Mouse (Mus musculus): ENCODE measurements at regions not wholly inside any gene's neighbourhood (a gene's known extent, or its start where the extent isn't known, plus 50 kb on each side); places are given as distances from the start of the nearest gene placed in this dataset.

- Histone ChIP-seq H3K4me3 (ENCODE audit: insufficient read depth, low read depth, low read length) (no peak overlapping the region), H3K27me3 (replicated peaks; ENCODE audit: control insufficient read depth, insufficient read depth, low read length) (no peaks in the 10 kb centered on the region), H3K36me3 (ENCODE audit: control insufficient read depth, insufficient read depth, low read length) (no peaks in the 10 kb centered on the region), H3K27ac (ENCODE audit: insufficient read depth, low read depth, low read length) (no peak overlapping the region), H3K4me1 (ENCODE audit: control insufficient read depth, insufficient read depth, low read length) (no peaks in the 10 kb centered on the region)
- no peak for DNase-seq
- no peak for TF ChIP-seq POLR2A (IDR thresholded peaks at IDR 0.05; ENCODE audit: low read depth, low read length)
- no peak for TF ChIP-seq CTCF (conservative IDR thresholded peaks at IDR 0.05; ENCODE audit: insufficient read depth, insufficient read length, low read depth, low read length)
- 87% methylated on average over 3 of the region's 3 CpGs for WGBS
Observed at GRCm38 (mm10) chr8:41779459-41779858, 362.6 kb upstream of the Frg1 start.

GRCm38 (mm10) chr8:41771729-41772128 lies 354.9 kb upstream of the Frg1 start:
- Histone ChIP-seq H3K27me3 (replicated peaks; ENCODE audit: control insufficient read depth, insufficient read depth, low read length) (no peaks in the 10 kb centered on the region), H3K4me3 (ENCODE audit: insufficient read depth, low read depth, low read length) (no peak overlapping the region), H3K27ac (ENCODE audit: insufficient read depth, low read depth, low read length) (no peak overlapping the region), H3K36me3 (ENCODE audit: control insufficient read depth, insufficient read depth, low read length) (no peaks in the 10 kb centered on the region), H3K4me1 (ENCODE audit: control insufficient read depth, insufficient read depth, low read length) (no peaks in the 10 kb centered on the region)
- no peak for DNase-seq
- WGBS, result 74% methylated on average over 4 of the region's 4 CpGs
- TF ChIP-seq POLR2A (IDR thresholded peaks at IDR 0.05; ENCODE audit: low read depth, low read length), result no peak
- TF ChIP-seq CTCF (conservative IDR thresholded peaks at IDR 0.05; ENCODE audit: insufficient read depth, insufficient read length, low read depth, low read length), result no peak

GRCm38 (mm10) chr8:41753481-41753880 lies 336.6 kb upstream of the Frg1 start:
- Histone ChIP-seq H3K4me1 (ENCODE audit: control insufficient read depth, insufficient read depth, low read length) (no peaks in the 10 kb centered on the region), H3K27ac (ENCODE audit: insufficient read depth, low read depth, low read length) (no peak overlapping the region), H3K36me3 (ENCODE audit: control insufficient read depth, insufficient read depth, low read length) (no peaks in the 10 kb centered on the region), H3K4me3 (ENCODE audit: insufficient read depth, low read depth, low read length) (no peak overlapping the region), H3K27me3 (replicated peaks; ENCODE audit: control insufficient read depth, insufficient read depth, low read length) (no peaks in the 10 kb centered on the region)
- TF ChIP-seq POLR2A (IDR thresholded peaks at IDR 0.05; ENCODE audit: low read depth, low read length), result no peak
- no peak for TF ChIP-seq CTCF (conservative IDR thresholded peaks at IDR 0.05; ENCODE audit: insufficient read depth, insufficient read length, low read depth, low read length)
- WGBS, result 93% methylated on average over 1 of the region's 1 CpGs
- DNase-seq, result no peak

- Histone ChIP-seq H3K27me3 (replicated peaks; ENCODE audit: control insufficient read depth, insufficient read depth, low read length) (no peaks in the 10 kb centered on the region), H3K27ac (ENCODE audit: insufficient read depth, low read depth, low read length) (no peak overlapping the region), H3K4me1 (ENCODE audit: control insufficient read depth, insufficient read depth, low read length) (no peaks in the 10 kb centered on the region), H3K36me3 (ENCODE audit: control insufficient read depth, insufficient read depth, low read length) (no peaks in the 10 kb centered on the region), H3K4me3 (ENCODE audit: insufficient read depth, low read depth, low read length) (no peak overlapping the region)
- 77% methylated on average over 2 of the region's 2 CpGs for WGBS
- DNase-seq, result no peak
- TF ChIP-seq POLR2A (IDR thresholded peaks at IDR 0.05; ENCODE audit: low read depth, low read length), result no peak
- no peak for TF ChIP-seq CTCF (conservative IDR thresholded peaks at IDR 0.05; ENCODE audit: insufficient read depth, insufficient read length, low read depth, low read length)
Observed at GRCm38 (mm10) chr8:41752641-41753040, 335.8 kb upstream of the Frg1 start.

- 87% methylated on average over 6 of the region's 6 CpGs for WGBS
- TF ChIP-seq POLR2A (IDR thresholded peaks at IDR 0.05; ENCODE audit: low read depth, low read length) (no peak), CTCF (conservative IDR thresholded peaks at IDR 0.05; ENCODE audit: insufficient read depth, insufficient read length, low read depth, low read length) (no peak)
- no peaks in the 10 kb centered on the region for H3K4me1 ChIP-seq (ENCODE audit: control insufficient read depth, insufficient read depth, low read length)
- no peak overlapping the region for H3K27ac ChIP-seq (ENCODE audit: insufficient read depth, low read depth, low read length)
- no peak for DNase-seq
- H3K36me3 ChIP-seq (ENCODE audit: control insufficient read depth, insufficient read depth, low read length), result no peaks in the 10 kb centered on the region
- no peaks in the 10 kb centered on the region for H3K27me3 ChIP-seq (replicated peaks; ENCODE audit: control insufficient read depth, insufficient read depth, low read length)
- no peak overlapping the region for H3K4me3 ChIP-seq (ENCODE audit: insufficient read depth, low read depth, low read length)
Observed at GRCm38 (mm10) chr8:41747024-41747423, 330.1 kb upstream of the Frg1 start.

GRCm38 (mm10) chr8:41742796-41743670 lies 326.2 kb upstream of the Frg1 start:
- no peaks in the 10 kb centered on the region for H3K36me3 ChIP-seq (ENCODE audit: control insufficient read depth, insufficient read depth, low read length)
- 81% methylated on average over 11 of the region's 11 CpGs for WGBS
- no peak overlapping the region for H3K27ac ChIP-seq (ENCODE audit: insufficient read depth, low read depth, low read length)
- no peaks in the 10 kb centered on the region for H3K27me3 ChIP-seq (replicated peaks; ENCODE audit: control insufficient read depth, insufficient read depth, low read length)
- DNase-seq, result no peak
- no peaks in the 10 kb centered on the region for H3K4me1 ChIP-seq (ENCODE audit: control insufficient read depth, insufficient read depth, low read length)
- no peak overlapping the region for H3K4me3 ChIP-seq (ENCODE audit: insufficient read depth, low read depth, low read length)
- no peak for TF ChIP-seq CTCF (conservative IDR thresholded peaks at IDR 0.05; ENCODE audit: insufficient read depth, insufficient read length, low read depth, low read length)
- no peak for TF ChIP-seq POLR2A (IDR thresholded peaks at IDR 0.05; ENCODE audit: low read depth, low read length)

- WGBS, result 71% methylated on average over 3 of the region's 3 CpGs
- Histone ChIP-seq H3K27ac (ENCODE audit: insufficient read depth, low read depth, low read length) (no peak overlapping the region), H3K36me3 (ENCODE audit: control insufficient read depth, insufficient read depth, low read length) (no peaks in the 10 kb centered on the region), H3K4me3 (ENCODE audit: insufficient read depth, low read depth, low read length) (no peak overlapping the region), H3K4me1 (ENCODE audit: control insufficient read depth, insufficient read depth, low read length) (no peaks in the 10 kb centered on the region), H3K27me3 (replicated peaks; ENCODE audit: control insufficient read depth, insufficient read depth, low read length) (no peaks in the 10 kb centered on the region; the same call in 1 of the 2 replicates)
- TF ChIP-seq CTCF (conservative IDR thresholded peaks at IDR 0.05; ENCODE audit: insufficient read depth, insufficient read length, low read depth, low read length) (no peak), POLR2A (IDR thresholded peaks at IDR 0.05; ENCODE audit: low read depth, low read length) (no peak)
- no peak for DNase-seq
Observed at GRCm38 (mm10) chr8:41717002-41717401, 300.1 kb upstream of the Frg1 start.

All from kidney, adult 2 months (tissue).